Mouse (Mus musculus) G1E (cell line): ENCODE measurements around the gene 2310033P09Rik. TPM values are rescaled to one million over a fixed set of nuclear protein-coding genes. Genes with fewer than 3 reads are reported as not detected.
A peak's percentile ranks its signal among the peaks of the same experiment; 100 is the strongest.

Experiments
- ATAC-seq: 2 replicates; pipeline ENCODE4 v1.8.0; 2016; ENCODE audit warnings: mild to moderate bottlenecking; ENCODE audit not compliant: insufficient number of reproducible peaks, poor library complexity, low FRiP score, severe bottlenecking; ENCODE audit errors: extremely low read depth
- DNase-seq: peaks from one replicate; pipeline ENCODE4 v3.0.0; 2012; ENCODE audit warnings: low spot score
- H3K27me3 ChIP-seq: 2 replicates; pipeline ENCODE4 v1.6.1; 2012; ENCODE audit warnings: mild to moderate bottlenecking, low read length, inconsistent platforms; ENCODE audit not compliant: insufficient read depth
- H3K36me3 ChIP-seq: replicated peaks from 2 replicates; pipeline ENCODE3; 2012; ENCODE audit warnings: mild to moderate bottlenecking, inconsistent platforms
- H3K4me1 ChIP-seq: 2 replicates; pipeline ENCODE4 v1.6.1; 2012; ENCODE audit warnings: low read depth, low read length, inconsistent platforms, mixed read lengths; ENCODE audit not compliant: insufficient read depth
- H3K4me3 ChIP-seq: 2 replicates; pipeline ENCODE4 v1.5.1; 2012; ENCODE audit warnings: low read depth, mild to moderate bottlenecking, inconsistent platforms, low read length, moderate library complexity, mixed read lengths
- H3K9me3 ChIP-seq: replicated peaks from 2 replicates; pipeline ENCODE4 v1.6.1; 2012; ENCODE audit warnings: inconsistent platforms
- CTCF ChIP-seq: IDR thresholded peaks from 2 replicates; pipeline ENCODE4 v1.5.1; 2012; ENCODE audit warnings: low read depth, low read length, inconsistent platforms, mixed read lengths
- GATA1 ChIP-seq: IDR thresholded peaks from 2 replicates; pipeline ENCODE4 v1.6.1; 2012; ENCODE audit warnings: borderline replicate concordance, low read length, inconsistent platforms, mixed read lengths
- GATA2 ChIP-seq: IDR thresholded peaks from 2 replicates; pipeline ENCODE4 v1.6.1; 2012; ENCODE audit warnings: low read depth, low read length, inconsistent platforms, borderline replicate concordance
- POLR2AphosphoS5 ChIP-seq: IDR thresholded peaks from 2 replicates; pipeline ENCODE4 v1.6.1; 2012; ENCODE audit warnings: low read depth, low read length, inconsistent platforms; ENCODE audit not compliant: insufficient replicate concordance
- TAL1 ChIP-seq: conservative IDR thresholded peaks from 2 replicates; pipeline ENCODE4 v1.6.1; 2012; ENCODE audit warnings: low read depth, low read length, inconsistent platforms, mixed read lengths
- polyA plus RNA-seq: library from polyadenylated mRNA; stranded (reverse); fragments of >175 nt; gene quantifications from 2 replicates; pipeline ENCODE4 v1.2.3, GENCODE M21; 2012
- total RNA-seq, 2 experiments: library from RNA; stranded (forward) in 1 of 2; stranded (reverse) in 1 of 2; fragments of 200-1000 nt in 1 of 2; fragments of >200 nt in 1 of 2; fragmentation: Nextera tagmentation in 1 of 2; gene quantifications; 2 replicates each; pipeline ENCODE4 v1.2.3; 2014 to 2017

Gene 2310033P09Rik
- total and polyA plus RNA-seq, 3 experiments, result 9.0 to 37.3 (median 10.7) TPM

GRCm38 (mm10) chr11:59238525-59239427, 30.7 kb downstream of the 2310033P09Rik start:
- no peak overlapping the region for H3K4me3 ChIP-seq
- peaks cover 3% of the 10 kb centered on the region for H3K4me1 ChIP-seq
- ATAC-seq, result peak; percentile 40; the same call in 1 of the 2 replicates
- peaks cover 66% of the 10 kb centered on the region for H3K27me3 ChIP-seq
- no peak for TF ChIP-seq GATA2
- no peak for TF ChIP-seq POLR2AphosphoS5
- no peak for TF ChIP-seq TAL1
- TF ChIP-seq CTCF, result no peak
- no peak for TF ChIP-seq GATA1
- H3K36me3 ChIP-seq, result no peaks in the 10 kb centered on the region
- H3K9me3 ChIP-seq, result no peaks in the 10 kb centered on the region
- DNase-seq, result no peak

- no peak for TF ChIP-seq POLR2AphosphoS5
- no peak for TF ChIP-seq TAL1
- TF ChIP-seq GATA2, result no peak
- no peak for TF ChIP-seq GATA1
- no peak for TF ChIP-seq CTCF
- H3K36me3 ChIP-seq, result no peaks in the 10 kb centered on the region
- no peaks in the 10 kb centered on the region for H3K9me3 ChIP-seq
- H3K4me3 ChIP-seq, result no peak overlapping the region
- peaks cover 3% of the 10 kb centered on the region for H3K4me1 ChIP-seq
- ATAC-seq (no peak), DNase-seq (no peak)
- peaks cover 73% of the 10 kb centered on the region for H3K27me3 ChIP-seq
These were observed 31.3 kb downstream of the 2310033P09Rik start for GRCm38 (mm10) chr11:59239428-59239785.

- TF ChIP-seq GATA2 (no peak), POLR2AphosphoS5 (no peak), GATA1 (no peak), CTCF (no peak), TAL1 (no peak)
- Histone ChIP-seq H3K27me3 (peaks cover 77% of the 10 kb centered on the region), H3K4me3 (no peak overlapping the region), H3K9me3 (no peaks in the 10 kb centered on the region), H3K36me3 (no peaks in the 10 kb centered on the region), H3K4me1 (peaks cover 3% of the 10 kb centered on the region)
- ATAC-seq (no peak), DNase-seq (no peak)
These were observed 31.7 kb downstream of the 2310033P09Rik start for GRCm38 (mm10) chr11:59239796-59240195.

- Histone ChIP-seq H3K27me3 (peaks cover 84% of the 10 kb centered on the region), H3K4me3 (no peak overlapping the region), H3K9me3 (no peaks in the 10 kb centered on the region), H3K36me3 (no peaks in the 10 kb centered on the region), H3K4me1 (peaks cover 3% of the 10 kb centered on the region)
- ATAC-seq, result no peak
- no peak for DNase-seq
- no peak for TF ChIP-seq CTCF
- no peak for TF ChIP-seq POLR2AphosphoS5
- TF ChIP-seq GATA1, result no peak
- TF ChIP-seq TAL1, result no peak
- TF ChIP-seq GATA2, result no peak
These were observed 33.7 kb downstream of the 2310033P09Rik start for GRCm38 (mm10) chr11:59241841-59242240.

- Histone ChIP-seq H3K36me3 (no peaks in the 10 kb centered on the region), H3K4me3 (no peak overlapping the region), H3K9me3 (no peaks in the 10 kb centered on the region), H3K4me1 (peaks cover 2% of the 10 kb centered on the region), H3K27me3 (peaks cover 88% of the 10 kb centered on the region)
- TF ChIP-seq POLR2AphosphoS5 (no peak), CTCF (no peak), GATA2 (no peak), TAL1 (no peak), GATA1 (no peak)
- ATAC-seq (no peak), DNase-seq (no peak)
These were observed 35.7 kb downstream of the 2310033P09Rik start for GRCm38 (mm10) chr11:59243856-59244255.

- TF ChIP-seq POLR2AphosphoS5, result no peak
- TF ChIP-seq GATA1, result no peak
- no peak for TF ChIP-seq CTCF
- no peak for TF ChIP-seq TAL1
- no peak for TF ChIP-seq GATA2
These were observed 40.0 kb downstream of the 2310033P09Rik start for GRCm38 (mm10) chr11:59248101-59248500.

More at GRCm38 (mm10) chr11:59248101-59248500, 40.0 kb downstream of the 2310033P09Rik start:
- no peaks in the 10 kb centered on the region for H3K36me3 ChIP-seq
- no peaks in the 10 kb centered on the region for H3K4me1 ChIP-seq
- ATAC-seq, result no peak
- peaks cover 80% of the 10 kb centered on the region for H3K27me3 ChIP-seq
- DNase-seq, result no peak
- H3K9me3 ChIP-seq, result no peaks in the 10 kb centered on the region
- H3K4me3 ChIP-seq, result no peak overlapping the region
